Mouse (Mus musculus) right cerebral cortex, postnatal 4 days (tissue): Measurements from ENCODE around the gene Il1rap.
A peak's percentile ranks its signal among the peaks of the same experiment; 100 is the strongest.

ENCODE experiments used
- DNase-seq: peaks from one replicate; pipeline ENCODE4 v3.0.0-alpha.2; 2022

Il1rap gene

GRCm38 (mm10) chr16:26581048-26581912 lies at the start of gene Il1rap:
Il1rap (plus strand) TSS chr16:26581704.
- peak; percentile 87 for DNase-seq

GRCm38 (mm10) chr16:26532287-26532686 lies 49.2 kb upstream of the Il1rap start:
- DNase-seq = no peak

GRCm38 (mm10) chr16:26546170-26546878 lies 35.2 kb upstream of the Il1rap start:
- DNase-seq = no peak

GRCm38 (mm10) chr16:26546879-26547206 lies 34.7 kb upstream of the Il1rap start:
- no peak for DNase-seq

- no peak for DNase-seq
These were observed 32.3 kb upstream of the Il1rap start for GRCm38 (mm10) chr16:26549221-26549620.

GRCm38 (mm10) chr16:26552234-26552633 lies 29.3 kb upstream of the Il1rap start:
- DNase-seq = no peak

- no peak for DNase-seq
These were observed 22.7 kb upstream of the Il1rap start for GRCm38 (mm10) chr16:26558797-26559196.

GRCm38 (mm10) chr16:26561743-26562142 lies 19.8 kb upstream of the Il1rap start:
- DNase-seq = no peak

GRCm38 (mm10) chr16:26562771-26563170 lies 18.7 kb upstream of the Il1rap start:
- no peak for DNase-seq

GRCm38 (mm10) chr16:26569387-26569978 lies 12.0 kb upstream of the Il1rap start:
- no peak for DNase-seq

- DNase-seq = no peak
These were observed 9.7 kb upstream of the Il1rap start for GRCm38 (mm10) chr16:26571836-26572235.

- no peak for DNase-seq
These were observed 7.3 kb upstream of the Il1rap start for GRCm38 (mm10) chr16:26574173-26574572.

GRCm38 (mm10) chr16:26581913-26582376 lies 441 bp downstream of the Il1rap start:
- no peak for DNase-seq

- no peak for DNase-seq
These were observed 4.3 kb downstream of the Il1rap start for GRCm38 (mm10) chr16:26585806-26586205.

- no peak for DNase-seq
These were observed 9.5 kb downstream of the Il1rap start for GRCm38 (mm10) chr16:26590897-26591570.

- peak; percentile 15 for DNase-seq
These were observed 14.9 kb downstream of the Il1rap start for GRCm38 (mm10) chr16:26596440-26596839.

- no peak for DNase-seq
These were observed 15.8 kb downstream of the Il1rap start for GRCm38 (mm10) chr16:26597307-26597706.

- DNase-seq = no peak
These were observed 17.1 kb downstream of the Il1rap start for GRCm38 (mm10) chr16:26598591-26598990.

GRCm38 (mm10) chr16:26601482-26601881 lies 20.0 kb downstream of the Il1rap start:
- DNase-seq = no peak

- DNase-seq = no peak
These were observed 23.1 kb downstream of the Il1rap start for GRCm38 (mm10) chr16:26604621-26605020.

- DNase-seq = no peak
These were observed 26.5 kb downstream of the Il1rap start for GRCm38 (mm10) chr16:26608003-26608402.

GRCm38 (mm10) chr16:26610508-26610907 lies 29.0 kb downstream of the Il1rap start:
- DNase-seq = no peak
